Mouse (Mus musculus): Measurements from ENCODE around the gene Gm49510.

- TF ChIP-seq TAL1 (conservative IDR thresholded peaks at IDR 0.05; ENCODE audit: low read depth, low read length) (no peak), CTCF (IDR thresholded peaks at IDR 0.05; ENCODE audit: low read depth, low read length) (no peak)
These were observed 22.3 kb upstream of the Gm49510 start, which contains the start of gene Gga1 for GRCm38 (mm10) chr15:78876991-78877809.

Measured in G1E (cell line).